Mouse (Mus musculus) forebrain, embryonic 10.5 days (tissue): ENCODE results near the gene Ptgs2. TPM values are rescaled to one million over a fixed set of nuclear protein-coding genes. Genes with fewer than 3 reads are reported as not detected.

Source experiments
- microRNA-seq: library from miRNA; unstranded; fragments of <30 nt; microRNA quantifications from one replicate; pipeline ENCODE4, GENCODE M21; 2017
- polyA plus RNA-seq: library from polyadenylated mRNA; unstranded; fragments of >200 nt; fragmentation: Nextera tagmentation; extraction: Ambion mirVana; gene quantifications from 2 replicates; pipeline ENCODE4 v1.2.1, GENCODE M21; 2016

Gene Ptgs2
- polyA plus RNA-seq, 1 experiment from 2014 or later = not detected

Small RNA genes within 50 kb of the gene (microRNA-seq; reads per million reads assigned to microRNA genes)
- not detected for gene Gm44329

Other genes starting within 250 kb of the Ptgs2 start
- 4.5 and 5.0 TPM in 2 replicates for gene Pla2g4a, start 138.7 kb upstream of the Ptgs2 start, polyA plus RNA-seq
- not detected in 2 replicates for gene Pdc, start 219.4 kb downstream of the Ptgs2 start, polyA plus RNA-seq